Mouse (Mus musculus) embryonic facial prominence, embryonic 13.5 days (tissue): ENCODE results near the gene Ercc2. TPM values are rescaled to one million over a fixed set of nuclear protein-coding genes. Genes with fewer than 3 reads are reported as not detected.
A peak's percentile ranks its signal among the peaks of the same experiment; 100 is the strongest.

Source experiments
- ATAC-seq: fragments of 200-750 bp; cut with Nextera tagmentation; 2 replicates; pipeline ENCODE4 v1.8.0; 2017; ENCODE audit warnings: low read depth; ENCODE audit not compliant: insufficient number of reproducible peaks, insufficient read depth, low FRiP score, low TSS enrichment
- H3K27ac ChIP-seq: fragments of 300-500 bp; sonication (generic); 2 replicates; pipeline ENCODE4 v1.5.1; 2015; ENCODE audit warnings: moderate library complexity, mild to moderate bottlenecking, inconsistent platforms
- H3K27me3 ChIP-seq: fragments of 300-500 bp; sonication (generic); 2 replicates; pipeline ENCODE4 v1.6.1; 2015; ENCODE audit warnings: mild to moderate bottlenecking, inconsistent platforms
- H3K36me3 ChIP-seq: fragments of 300-500 bp; sonication (generic); 2 replicates; pipeline ENCODE4 v1.6.1; 2015; ENCODE audit warnings: mild to moderate bottlenecking, inconsistent platforms
- H3K4me1 ChIP-seq: fragments of 300-500 bp; sonication (generic); 2 replicates; pipeline ENCODE4 v1.6.1; 2015; ENCODE audit warnings: inconsistent platforms
- H3K4me2 ChIP-seq: fragments of 300-500 bp; sonication (generic); 2 replicates; pipeline ENCODE4 v1.6.1; 2015; ENCODE audit warnings: moderate library complexity, mild to moderate bottlenecking, inconsistent platforms
- H3K4me3 ChIP-seq: fragments of 300-500 bp; sonication (generic); 2 replicates; pipeline ENCODE4 v1.5.1; 2015; ENCODE audit warnings: mild to moderate bottlenecking, inconsistent platforms
- H3K9ac ChIP-seq: fragments of 300-500 bp; sonication (generic); 2 replicates; pipeline ENCODE4 v1.6.1; 2015; ENCODE audit warnings: mild to moderate bottlenecking, inconsistent platforms
- H3K9me3 ChIP-seq: fragments of 300-500 bp; sonication (generic); 2 replicates; pipeline ENCODE4 v1.6.1; 2016; ENCODE audit warnings: inconsistent platforms
- WGBS: fragments of 180-500 bp; shearing (Covaris S2); methylation state at CpG from one replicate; pipeline ENCODE4 v1.1.7; 2015; ENCODE audit warnings: mixed read lengths; 5-methylcytosine and 5-hydroxymethylcytosine counted together
- polyA plus RNA-seq: library from polyadenylated mRNA; unstranded; fragments of >200 nt; fragmentation: Nextera tagmentation; extraction: Ambion mirVana; gene quantifications from 2 replicates; pipeline ENCODE4 v1.2.1, GENCODE M21; 2015

Gene Ercc2
- 17.0 and 17.4 TPM in 2 replicates for polyA plus RNA-seq

GRCm38 (mm10) chr7:19381377-19382165 is at the start of gene Ercc2:
Ercc2 (plus strand) TSS chr7:19382010.
- Histone ChIP-seq H3K27me3 (no peaks in the 10 kb centered on the region), H3K27ac (no peak within 1 kb of the TSS; the same call in 1 of the 2 replicates), H3K9me3 (no peaks in the 10 kb centered on the region), H3K36me3 (peaks cover 46% of the 10 kb centered on the region), H3K4me3 (peak within 1 kb of the TSS; percentile 92), H3K4me1 (peaks cover 15% of the 10 kb centered on the region), H3K9ac (peak within 1 kb of the TSS; percentile 94), H3K4me2 (peak within 1 kb of the TSS; percentile 87)
- peak; percentile 92 for ATAC-seq
- 6% methylated on average over 45 of the region's 48 CpGs for WGBS

GRCm38 (mm10) chr7:19332709-19333352 is 49.0 kb upstream of the Ercc2 start:
- Histone ChIP-seq H3K27ac (no peak overlapping the region), H3K4me3 (peak overlapping the region; percentile 61), H3K9me3 (no peaks in the 10 kb centered on the region), H3K9ac (peak overlapping the region; percentile 82), H3K36me3 (no peaks in the 10 kb centered on the region), H3K4me2 (peak overlapping the region; percentile 85), H3K4me1 (peaks cover under 1% of the 10 kb centered on the region), H3K27me3 (no peaks in the 10 kb centered on the region; the same call in none of the 2 replicates)
- 1% methylated on average over 52 of the region's 52 CpGs for WGBS
- no peak for ATAC-seq

- no peak overlapping the region for H3K4me2 ChIP-seq
- H3K27ac ChIP-seq, result no peak overlapping the region
- ATAC-seq, result no peak
- H3K4me3 ChIP-seq, result no peak overlapping the region
- WGBS, result 47% methylated on average over 3 of the region's 3 CpGs
- no peaks in the 10 kb centered on the region; the same call in none of the 2 replicates for H3K27me3 ChIP-seq
- H3K9me3 ChIP-seq, result no peaks in the 10 kb centered on the region
- no peaks in the 10 kb centered on the region for H3K36me3 ChIP-seq
- no peak overlapping the region for H3K9ac ChIP-seq
- no peaks in the 10 kb centered on the region for H3K4me1 ChIP-seq
Measured at GRCm38 (mm10) chr7:19335583-19335982, 46.2 kb upstream of the Ercc2 start.

- WGBS, result 70% methylated on average over 10 of the region's 10 CpGs
- no peak for ATAC-seq
Measured at GRCm38 (mm10) chr7:19337122-19337521, 44.7 kb upstream of the Ercc2 start.

GRCm38 (mm10) chr7:19338060-19338459 is 43.8 kb upstream of the Ercc2 start:
- no peak overlapping the region for H3K9ac ChIP-seq
- no peaks in the 10 kb centered on the region for H3K36me3 ChIP-seq
- no peak overlapping the region for H3K4me2 ChIP-seq
- peaks cover 19% of the 10 kb centered on the region for H3K27me3 ChIP-seq
- H3K4me1 ChIP-seq, result peaks cover 19% of the 10 kb centered on the region
- no peak for ATAC-seq
- H3K9me3 ChIP-seq, result no peaks in the 10 kb centered on the region
- 44% methylated on average over 2 of the region's 2 CpGs for WGBS
- no peak overlapping the region for H3K27ac ChIP-seq
- no peak overlapping the region for H3K4me3 ChIP-seq

More at GRCm38 (mm10) chr7:19337122-19337521, 44.7 kb upstream of the Ercc2 start:
- no peak overlapping the region for H3K4me2 ChIP-seq
- H3K27ac ChIP-seq, result no peak overlapping the region
- H3K9ac ChIP-seq, result no peak overlapping the region
- H3K9me3 ChIP-seq, result no peaks in the 10 kb centered on the region
- peaks cover 11% of the 10 kb centered on the region for H3K4me1 ChIP-seq
- H3K4me3 ChIP-seq, result no peak overlapping the region
- H3K36me3 ChIP-seq, result no peaks in the 10 kb centered on the region
- peaks cover 13% of the 10 kb centered on the region for H3K27me3 ChIP-seq

- Histone ChIP-seq H3K36me3 (no peaks in the 10 kb centered on the region), H3K4me1 (peaks cover 22% of the 10 kb centered on the region), H3K9me3 (no peaks in the 10 kb centered on the region), H3K27ac (no peak overlapping the region), H3K27me3 (peaks cover 19% of the 10 kb centered on the region), H3K4me3 (no peak overlapping the region), H3K9ac (no peak overlapping the region), H3K4me2 (no peak overlapping the region)
- WGBS, result 59% methylated on average over 7 of the region's 7 CpGs
- ATAC-seq, result no peak
Measured at GRCm38 (mm10) chr7:19338596-19338995, 43.2 kb upstream of the Ercc2 start.

GRCm38 (mm10) chr7:19341250-19341649 is 40.6 kb upstream of the Ercc2 start:
- Histone ChIP-seq H3K4me2 (peak overlapping the region; percentile 93), H3K4me3 (peak overlapping the region; percentile 52), H3K27me3 (peaks cover 19% of the 10 kb centered on the region), H3K9me3 (no peaks in the 10 kb centered on the region), H3K4me1 (peaks cover 35% of the 10 kb centered on the region), H3K9ac (no peak overlapping the region), H3K36me3 (no peaks in the 10 kb centered on the region), H3K27ac (no peak overlapping the region)
- WGBS, result 17% methylated on average over 10 of the region's 10 CpGs
- no peak for ATAC-seq

- WGBS, result under 1% methylated on average over 41 of the region's 41 CpGs
- H3K27me3 ChIP-seq, result peaks cover 19% of the 10 kb centered on the region
- H3K4me1 ChIP-seq, result peaks cover 39% of the 10 kb centered on the region
- ATAC-seq, result no peak
- peak overlapping the region; percentile 93 for H3K4me2 ChIP-seq
- no peaks in the 10 kb centered on the region for H3K36me3 ChIP-seq
- peak overlapping the region; percentile 70 for H3K9ac ChIP-seq
- H3K9me3 ChIP-seq, result no peaks in the 10 kb centered on the region
- no peak overlapping the region; the same call in 1 of the 2 replicates for H3K27ac ChIP-seq
- peak overlapping the region; percentile 52 for H3K4me3 ChIP-seq
Measured at GRCm38 (mm10) chr7:19341761-19342409, 39.9 kb upstream of the Ercc2 start.

- H3K9me3 ChIP-seq, result no peaks in the 10 kb centered on the region
- H3K4me3 ChIP-seq, result peak overlapping the region; percentile 52
- H3K27ac ChIP-seq, result no peak overlapping the region
- ATAC-seq, result no peak
- peaks cover 39% of the 10 kb centered on the region for H3K4me1 ChIP-seq
- peak overlapping the region; percentile 93 for H3K4me2 ChIP-seq
- no peaks in the 10 kb centered on the region for H3K36me3 ChIP-seq
- peak overlapping the region; percentile 70 for H3K9ac ChIP-seq
- under 1% methylated on average over 27 of the region's 27 CpGs for WGBS
- peaks cover 19% of the 10 kb centered on the region for H3K27me3 ChIP-seq
Measured at GRCm38 (mm10) chr7:19342481-19343027, 39.3 kb upstream of the Ercc2 start.

GRCm38 (mm10) chr7:19343210-19343808 is 38.5 kb upstream of the Ercc2 start:
- Histone ChIP-seq H3K36me3 (peaks cover 7% of the 10 kb centered on the region), H3K4me1 (peaks cover 39% of the 10 kb centered on the region), H3K4me2 (peak overlapping the region; percentile 93), H3K9me3 (no peaks in the 10 kb centered on the region), H3K4me3 (peak overlapping the region; percentile 52), H3K9ac (0 out of 2 replicates have a peak overlapping the region, but pooled peaks have one; percentile 2), H3K27me3 (peaks cover 19% of the 10 kb centered on the region), H3K27ac (no peak overlapping the region)
- no peak for ATAC-seq
- WGBS, result 2% methylated on average over 11 of the region's 11 CpGs
